Mouse (Mus musculus): ENCODE data around the gene Sec14l1.

GRCm38 (mm10) chr11:117119723-117120122 lies 4.8 kb downstream of the Sec14l1 start:
- TF ChIP-seq CTCF (IDR thresholded peaks at IDR 0.05; ENCODE audit: extremely low read depth, insufficient read length, insufficient replicate concordance, low read depth, low read length) (no peak), POLR2A (IDR thresholded peaks at IDR 0.05; ENCODE audit: low read depth, low read length) (no peak)
